Comparison of ENCODE assay signal across 8 mouse cellular contexts in the genomic region with DNA sequence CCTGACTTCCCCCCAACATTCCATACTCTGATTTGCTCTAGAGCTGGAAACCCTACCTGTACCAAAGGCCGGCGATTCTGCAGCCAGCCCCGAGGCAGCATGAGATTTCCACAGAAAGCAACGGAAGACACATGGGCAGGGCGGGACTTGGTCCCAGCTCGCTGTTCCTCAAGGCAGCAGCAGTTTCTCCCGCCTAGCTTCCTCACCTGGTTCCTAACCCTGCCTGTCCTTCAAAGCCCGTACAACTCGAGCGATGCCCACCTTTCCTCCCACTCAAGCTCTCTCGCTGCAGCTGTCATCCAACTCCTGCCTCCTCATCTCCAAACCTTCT. TPM values are rescaled to one million over a fixed set of nuclear protein-coding genes. Genes with fewer than 3 reads are reported as not detected.
DNase-seq lines count a peak whose midpoint lies in the region; ATAC-seq and TF ChIP-seq lines count a peak whose summit lies in the region.

No protein-coding gene starts in this region.

- DNase-seq in gastrocnemius, adult 2 months: peak; percentile 47
- no peak for DNase-seq in gastrocnemius, adult 8-10 months (ENCODE audit: low spot score in 2 of 2)
- peak; percentile 51 for DNase-seq in adipocyte (ENCODE audit: low spot score)
- no peak for DNase-seq in kidney, postnatal 0 days (ENCODE audit: low spot score)
- DNase-seq in layer of hippocampus, adult 9-11 months: no peak
- DNase-seq in adrenal gland, postnatal 4 days (ENCODE audit: low spot score in 2 of 2): no peak

- peak overlapping the region; percentile 100 for H3K9ac ChIP-seq in heart, embryonic 13.5 days
- peak overlapping the region; percentile 90 for H3K9ac ChIP-seq in kidney, postnatal 0 days (ENCODE audit: low read depth, low read length)
- H3K9ac ChIP-seq in midbrain, embryonic 13.5 days (replicated peaks): peak overlapping the region; percentile 99

- H3K27me3 ChIP-seq in heart, embryonic 13.5 days (replicated peaks): no peaks in the 10 kb centered on the region
- H3K27me3 ChIP-seq in kidney, postnatal 0 days (ENCODE audit: insufficient read depth, low read length): no peaks in the 10 kb centered on the region
- H3K27me3 ChIP-seq in midbrain, embryonic 13.5 days: no peaks in the 10 kb centered on the region

- H3K4me3 ChIP-seq in gastrocnemius, adult 2 months: peak overlapping the region; percentile 98
- peak overlapping the region; percentile 100 for H3K4me3 ChIP-seq in heart, embryonic 13.5 days
- H3K4me3 ChIP-seq in kidney, postnatal 0 days (replicated peaks; ENCODE audit: low read depth, low read length): peak overlapping the region; percentile 79
- peak overlapping the region; percentile 98 for H3K4me3 ChIP-seq in midbrain, embryonic 13.5 days (replicated peaks)

- H3K27ac ChIP-seq in gastrocnemius, adult 2 months: peak overlapping the region; percentile 98
- peak overlapping the region; percentile 97 for H3K27ac ChIP-seq in heart, embryonic 13.5 days (replicated peaks)
- peak overlapping the region; percentile 90; the same call in 1 of the 2 replicates for H3K27ac ChIP-seq in kidney, postnatal 0 days
- H3K27ac ChIP-seq in midbrain, embryonic 13.5 days: peak overlapping the region; percentile 94

- under 1% methylated on average over 11 of the region's 11 CpGs for WGBS in heart, embryonic 13.5 days
- WGBS in kidney, postnatal 0 days: under 1% methylated on average over 11 of the region's 11 CpGs
- WGBS in midbrain, embryonic 13.5 days: 1% methylated on average over 11 of the region's 11 CpGs

- peak overlapping the region; percentile 92 for H3K4me2 ChIP-seq in heart, embryonic 13.5 days
- peak overlapping the region; percentile 94 for H3K4me2 ChIP-seq in kidney, postnatal 0 days (ENCODE audit: low read length)
- H3K4me2 ChIP-seq in midbrain, embryonic 13.5 days (replicated peaks): peak overlapping the region; percentile 94

- peaks cover 50% of the 10 kb centered on the region for H3K4me1 ChIP-seq in heart, embryonic 13.5 days
- H3K4me1 ChIP-seq in kidney, postnatal 0 days (replicated peaks; ENCODE audit: insufficient read depth, low read length): peaks cover 28% of the 10 kb centered on the region
- H3K4me1 ChIP-seq in midbrain, embryonic 13.5 days (replicated peaks): peaks cover 41% of the 10 kb centered on the region

- intact Hi-C loops in gastrocnemius, adult 2 months (cut with DNase I): loop anchor here (5.0 to 10.0 kb wide), 2 partner anchors 93 to 150 kb away; partner anchors contain the start of genes Klc4, Mrpl2 and Ppp2r5d

- no peaks in the 10 kb centered on the region for H3K9me3 ChIP-seq in heart, embryonic 13.5 days
- H3K9me3 ChIP-seq in kidney, postnatal 0 days (replicated peaks; ENCODE audit: low read length): no peaks in the 10 kb centered on the region
- H3K9me3 ChIP-seq in midbrain, embryonic 13.5 days: no peaks in the 10 kb centered on the region

- no peak for ATAC-seq in heart, embryonic 13.5 days (ENCODE audit: extremely low read depth, insufficient number of reproducible peaks, low FRiP score, low TSS enrichment)
- ATAC-seq in kidney, postnatal 0 days (replicated peaks; ENCODE audit: low FRiP score, low read depth): no peak
- no peak for ATAC-seq in midbrain, embryonic 13.5 days

- peaks cover 30% of the 10 kb centered on the region for H3K36me3 ChIP-seq in heart, embryonic 13.5 days
- H3K36me3 ChIP-seq in kidney, postnatal 0 days (ENCODE audit: insufficient read depth, low read length): peaks cover 26% of the 10 kb centered on the region
- H3K36me3 ChIP-seq in midbrain, embryonic 13.5 days: peaks cover 28% of the 10 kb centered on the region

- TF ChIP-seq CTCF in gastrocnemius, adult 2 months (IDR thresholded peaks at IDR 0.05): no peak
- TF ChIP-seq CTCF in kidney, postnatal 0 days (IDR thresholded peaks at IDR 0.05; ENCODE audit: low read depth): no peak

RNA-seq across cellular contexts. Expression of gene Srf, which starts 1.4 kb away (rescaled TPM):
- total RNA-seq in gastrocnemius, adult 2 months (2021): 10 to 100 TPM; 82.4 to 89.3 TPM
- total RNA-seq in gastrocnemius, adult 8-10 months (2022): 10 to 100 TPM; 81.6 to 89.5 (median 87.8) TPM
- polyA plus RNA-seq in heart, embryonic 13.5 days (2015; fragmentation: Nextera tagmentation; extraction: Ambion mirVana): 11.6 and 13.1 TPM in 2 replicates
- polyA plus RNA-seq in kidney, postnatal 0 days (2015; fragmentation: Nextera tagmentation; extraction: Ambion mirVana): 5.5 and 6.0 TPM in 2 replicates
- 4.1 and 6.0 TPM in 2 replicates for polyA plus RNA-seq in midbrain, embryonic 13.5 days (2015; fragmentation: Nextera tagmentation; extraction: Ambion mirVana)
- total RNA-seq in adrenal gland, postnatal 4 days (2021): 10 to 100 TPM; 35.4 to 36.8 TPM

RNA-seq across cellular contexts. Expression of gene Cul9, which starts 8.4 kb away (rescaled TPM):
- total RNA-seq in gastrocnemius, adult 2 months (2021): 10 to 100 TPM; 13.8 to 15.5 TPM
- total RNA-seq in gastrocnemius, adult 8-10 months (2022): 10 to 100 TPM; 15.2 to 16.6 (median 15.4) TPM
- 4.5 and 5.0 TPM in 2 replicates for polyA plus RNA-seq in heart, embryonic 13.5 days (2015; fragmentation: Nextera tagmentation; extraction: Ambion mirVana)
- 6.0 and 6.5 TPM in 2 replicates for polyA plus RNA-seq in kidney, postnatal 0 days (2015; fragmentation: Nextera tagmentation; extraction: Ambion mirVana)
- polyA plus RNA-seq in midbrain, embryonic 13.5 days (2015; fragmentation: Nextera tagmentation; extraction: Ambion mirVana): 18.7 and 20.3 TPM in 2 replicates
- 10 to 100 TPM; 26.2 to 26.6 TPM for total RNA-seq in adrenal gland, postnatal 4 days (2021)

RNA-seq across cellular contexts. Expression of gene Dnph1, which starts 58.1 kb away (rescaled TPM):
- 1 to 10 TPM; 5.2 to 5.7 TPM for total RNA-seq in gastrocnemius, adult 2 months (2021)
- 1 to 10 TPM; 5.2 to 8.5 (median 7.1) TPM for total RNA-seq in gastrocnemius, adult 8-10 months (2022)
- polyA plus RNA-seq in heart, embryonic 13.5 days (2015; fragmentation: Nextera tagmentation; extraction: Ambion mirVana): 24.7 and 32.5 TPM in 2 replicates
- 31.8 and 32.7 TPM in 2 replicates for polyA plus RNA-seq in kidney, postnatal 0 days (2015; fragmentation: Nextera tagmentation; extraction: Ambion mirVana)
- polyA plus RNA-seq in midbrain, embryonic 13.5 days (2015; fragmentation: Nextera tagmentation; extraction: Ambion mirVana): 31.6 and 32.4 TPM in 2 replicates
- total RNA-seq in adrenal gland, postnatal 4 days (2021): 1 to 10 TPM; 9.2 to 9.3 TPM

Comparison
In these comparisons a context has a peak if more than half of its experiments do, and no peak if none do; other contexts are left out.
1. DNase-seq: peak in gastrocnemius, adult 2 months (single experiment) and adipocyte (single experiment); none in gastrocnemius, adult 8-10 months (0 of 2), kidney, postnatal 0 days (single experiment), layer of hippocampus, adult 9-11 months (single experiment) and adrenal gland, postnatal 4 days (0 of 2).
2. Peak in every context shown above with its lines, with median percentiles within 50 percentile points of each other: H3K27ac ChIP-seq, H3K4me3 ChIP-seq, H3K4me2 ChIP-seq and H3K9ac ChIP-seq.